Mouse (Mus musculus) lung, adult 10 weeks (tissue): ENCODE data around the gene Mreg. TPM values are rescaled to one million over a fixed set of nuclear protein-coding genes. Genes with fewer than 3 reads are reported as not detected.

ENCODE experiments used
- polyA plus RNA-seq: library from polyadenylated mRNA; stranded (reverse); fragments of 350-450 nt; fragmentation: Illumina TruSeq; extraction: RNeasy Lipid Tissue Mini Kit (QIAGEN cat#74804); gene quantifications from one replicate; pipeline ENCODE4 v1.2.3, GENCODE M21; 2014; ENCODE audit warnings: low read depth, low replicate concordance; ENCODE audit not compliant: insufficient read depth

The Mreg gene
- 2.3 TPM for polyA plus RNA-seq

DNA sequence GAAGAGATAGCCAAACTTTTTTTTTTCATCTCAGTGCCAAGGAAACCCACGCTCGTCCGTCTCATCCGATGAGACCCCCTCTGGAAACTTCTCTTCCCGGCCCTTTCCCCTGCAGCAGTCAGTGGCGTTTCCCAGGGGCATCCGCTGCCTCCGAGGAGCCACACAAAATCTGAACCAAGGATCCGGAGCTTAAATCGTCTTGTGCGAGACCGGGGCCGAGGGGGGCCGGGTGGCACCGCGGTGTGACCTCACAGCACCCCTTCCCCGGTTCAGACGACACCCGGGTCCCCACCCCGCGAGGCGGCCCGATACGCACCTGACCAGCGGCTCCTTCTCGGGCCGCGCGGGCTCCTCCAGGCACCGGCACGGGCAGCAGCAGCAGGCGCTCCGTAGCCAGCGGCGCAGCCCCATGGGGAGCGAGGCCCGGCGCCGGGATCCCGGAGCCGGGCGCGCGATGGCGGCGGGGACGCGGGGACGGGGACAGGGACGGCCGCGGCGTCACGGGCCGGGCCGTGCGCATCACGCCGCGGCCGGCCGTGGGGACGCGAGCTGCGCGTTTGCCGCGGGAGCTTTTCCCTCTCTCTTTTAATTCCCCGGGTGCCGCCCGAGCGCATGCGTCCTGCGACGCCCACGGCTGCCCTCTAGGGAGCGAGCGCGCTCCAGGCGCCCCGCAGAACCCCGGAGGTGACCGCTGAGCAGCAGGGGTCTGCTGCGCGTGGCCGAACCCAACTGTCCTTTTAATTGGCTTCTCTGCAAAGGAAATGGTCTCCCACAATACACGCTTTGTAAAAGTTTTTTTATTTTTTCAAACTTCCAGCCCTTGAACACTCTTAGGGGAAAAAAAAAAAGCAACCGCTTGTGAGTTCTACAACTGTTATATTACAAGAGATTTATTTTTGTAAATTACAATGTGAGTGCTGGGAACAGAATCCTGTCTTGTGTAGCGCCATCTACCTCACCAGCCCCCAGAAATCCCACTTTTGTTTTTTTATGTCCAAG lies at the start of gene Mreg:
Gene Mreg (minus strand): TSS at position 607 of the 999 bp plus-strand sequence.

Other genes with a start within 250 kb of the Mreg start
- gene Pecr, start 72.0 kb upstream of the Mreg start, polyA plus RNA-seq: 8.0 TPM
- gene Tmem169, start 72.1 kb upstream of the Mreg start, polyA plus RNA-seq: not detected
- 9.0 TPM for gene Xrcc5, start 95.1 kb upstream of the Mreg start, polyA plus RNA-seq